Mouse (Mus musculus): ENCODE measurements at regions not wholly inside any gene's neighbourhood (a gene's known extent, or its start where the extent isn't known, plus 50 kb on each side); places are given as distances from the start of the nearest gene placed in this dataset.
A peak's percentile ranks its signal among the peaks of the same experiment; 100 is the strongest.

- Histone ChIP-seq H3K4me1 (replicated peaks; ENCODE audit: control insufficient read depth, insufficient read depth, low read length) (no peaks in the 10 kb centered on the region), H3K27me3 (replicated peaks; ENCODE audit: control insufficient read depth, insufficient read depth, low read length) (no peaks in the 10 kb centered on the region), H3K4me2 (ENCODE audit: low read length) (no peak overlapping the region), H3K27ac (ENCODE audit: low read depth) (no peak overlapping the region), H3K9ac (ENCODE audit: low read length) (no peak overlapping the region), H3K9me3 (ENCODE audit: control insufficient read depth, low read length) (no peaks in the 10 kb centered on the region), H3K36me3 (ENCODE audit: control insufficient read depth, insufficient read depth, low read length) (no peaks in the 10 kb centered on the region), H3K4me3 (ENCODE audit: low read depth, low read length) (no peak overlapping the region)
- DNase-seq (ENCODE audit: low spot score) (no peak), ATAC-seq (replicated peaks; ENCODE audit: low FRiP score, low TSS enrichment, low read depth) (no peak)
- 93% methylated on average over 1 of the region's 1 CpGs for WGBS
These were observed 270.0 kb upstream of the Col3a1 start for GRCm38 (mm10) chr1:45041328-45041727.

GRCm38 (mm10) chr1:45041815-45042214 lies 269.5 kb upstream of the Col3a1 start:
- Histone ChIP-seq H3K36me3 (ENCODE audit: control insufficient read depth, insufficient read depth, low read length) (no peaks in the 10 kb centered on the region), H3K27me3 (replicated peaks; ENCODE audit: control insufficient read depth, insufficient read depth, low read length) (no peaks in the 10 kb centered on the region), H3K27ac (ENCODE audit: low read depth) (no peak overlapping the region), H3K4me3 (ENCODE audit: low read depth, low read length) (no peak overlapping the region), H3K9me3 (ENCODE audit: control insufficient read depth, low read length) (no peaks in the 10 kb centered on the region), H3K9ac (ENCODE audit: low read length) (no peak overlapping the region), H3K4me2 (ENCODE audit: low read length) (no peak overlapping the region), H3K4me1 (replicated peaks; ENCODE audit: control insufficient read depth, insufficient read depth, low read length) (no peaks in the 10 kb centered on the region)
- DNase-seq (ENCODE audit: low spot score): no peak
- ATAC-seq (replicated peaks; ENCODE audit: low FRiP score, low TSS enrichment, low read depth): no peak

- H3K9me3 ChIP-seq (ENCODE audit: control insufficient read depth, low read length): no peaks in the 10 kb centered on the region
- DNase-seq (ENCODE audit: low spot score) (no peak), ATAC-seq (replicated peaks; ENCODE audit: low FRiP score, low TSS enrichment, low read depth) (peak; percentile 72)
- no peaks in the 10 kb centered on the region for H3K36me3 ChIP-seq (ENCODE audit: control insufficient read depth, insufficient read depth, low read length)
- peak overlapping the region; percentile 19 for H3K27ac ChIP-seq (ENCODE audit: low read depth)
- H3K4me3 ChIP-seq (ENCODE audit: low read depth, low read length): no peak overlapping the region
- H3K4me2 ChIP-seq (ENCODE audit: low read length): no peak overlapping the region
- H3K27me3 ChIP-seq (replicated peaks; ENCODE audit: control insufficient read depth, insufficient read depth, low read length): no peaks in the 10 kb centered on the region
- no peaks in the 10 kb centered on the region for H3K4me1 ChIP-seq (replicated peaks; ENCODE audit: control insufficient read depth, insufficient read depth, low read length)
- no peak overlapping the region for H3K9ac ChIP-seq (ENCODE audit: low read length)
These were observed 268.0 kb upstream of the Col3a1 start for GRCm38 (mm10) chr1:45043245-45043926.

GRCm38 (mm10) chr1:45090841-45091535 lies 220.3 kb upstream of the Col3a1 start:
- Histone ChIP-seq H3K4me1 (replicated peaks; ENCODE audit: control insufficient read depth, insufficient read depth, low read length) (no peaks in the 10 kb centered on the region), H3K36me3 (ENCODE audit: control insufficient read depth, insufficient read depth, low read length) (no peaks in the 10 kb centered on the region), H3K4me3 (ENCODE audit: low read depth, low read length) (no peak overlapping the region), H3K4me2 (ENCODE audit: low read length) (no peak overlapping the region), H3K27ac (ENCODE audit: low read depth) (no peak overlapping the region), H3K9ac (ENCODE audit: low read length) (no peak overlapping the region), H3K27me3 (replicated peaks; ENCODE audit: control insufficient read depth, insufficient read depth, low read length) (no peaks in the 10 kb centered on the region), H3K9me3 (ENCODE audit: control insufficient read depth, low read length) (peaks cover 3% of the 10 kb centered on the region; the same call in 1 of the 2 replicates)
- ATAC-seq (replicated peaks; ENCODE audit: low FRiP score, low TSS enrichment, low read depth): no peak; the same call in 1 of the 2 replicates
- WGBS: 81% methylated on average over 10 of the region's 10 CpGs
- DNase-seq (ENCODE audit: low spot score): no peak

- no peaks in the 10 kb centered on the region for H3K4me1 ChIP-seq (replicated peaks; ENCODE audit: control insufficient read depth, insufficient read depth, low read length)
- no peak overlapping the region for H3K9ac ChIP-seq (ENCODE audit: low read length)
- no peak for DNase-seq (ENCODE audit: low spot score)
- H3K27ac ChIP-seq (ENCODE audit: low read depth): no peak overlapping the region
- 0 out of 2 replicates have a peak, but pooled peaks cover 6% of the 10 kb centered on the region for H3K9me3 ChIP-seq (ENCODE audit: control insufficient read depth, low read length)
- H3K27me3 ChIP-seq (replicated peaks; ENCODE audit: control insufficient read depth, insufficient read depth, low read length): no peaks in the 10 kb centered on the region
- H3K36me3 ChIP-seq (ENCODE audit: control insufficient read depth, insufficient read depth, low read length): no peaks in the 10 kb centered on the region
- no peak overlapping the region for H3K4me2 ChIP-seq (ENCODE audit: low read length)
- no peak overlapping the region for H3K4me3 ChIP-seq (ENCODE audit: low read depth, low read length)
- ATAC-seq (replicated peaks; ENCODE audit: low FRiP score, low TSS enrichment, low read depth): no peak
These were observed 210.4 kb upstream of the Col3a1 start for GRCm38 (mm10) chr1:45100966-45101365.

- Histone ChIP-seq H3K9ac (ENCODE audit: low read length) (no peak overlapping the region), H3K27me3 (replicated peaks; ENCODE audit: control insufficient read depth, insufficient read depth, low read length) (no peaks in the 10 kb centered on the region), H3K4me3 (ENCODE audit: low read depth, low read length) (no peak overlapping the region), H3K27ac (ENCODE audit: low read depth) (no peak overlapping the region), H3K36me3 (ENCODE audit: control insufficient read depth, insufficient read depth, low read length) (no peaks in the 10 kb centered on the region), H3K9me3 (ENCODE audit: control insufficient read depth, low read length) (no peaks in the 10 kb centered on the region), H3K4me1 (replicated peaks; ENCODE audit: control insufficient read depth, insufficient read depth, low read length) (0 out of 2 replicates have a peak, but pooled peaks cover 2% of the 10 kb centered on the region), H3K4me2 (ENCODE audit: low read length) (no peak overlapping the region)
- ATAC-seq (replicated peaks; ENCODE audit: low FRiP score, low TSS enrichment, low read depth) (no peak), DNase-seq (ENCODE audit: low spot score) (no peak)
- 73% methylated on average over 1 of the region's 1 CpGs for WGBS
These were observed 194.8 kb upstream of the Col3a1 start for GRCm38 (mm10) chr1:45116409-45117144.

- H3K9me3 ChIP-seq (ENCODE audit: control insufficient read depth, low read length): no peaks in the 10 kb centered on the region
- no peak overlapping the region for H3K4me2 ChIP-seq (ENCODE audit: low read length)
- 0 out of 2 replicates have a peak overlapping the region, but pooled peaks have one; percentile 16 for H3K27ac ChIP-seq (ENCODE audit: low read depth)
- no peaks in the 10 kb centered on the region for H3K36me3 ChIP-seq (ENCODE audit: control insufficient read depth, insufficient read depth, low read length)
- no peaks in the 10 kb centered on the region for H3K27me3 ChIP-seq (replicated peaks; ENCODE audit: control insufficient read depth, insufficient read depth, low read length)
- ATAC-seq (replicated peaks; ENCODE audit: low FRiP score, low TSS enrichment, low read depth) (peak; percentile 79), DNase-seq (ENCODE audit: low spot score) (peak; percentile 60)
- no peaks in the 10 kb centered on the region; the same call in 1 of the 2 replicates for H3K4me1 ChIP-seq (replicated peaks; ENCODE audit: control insufficient read depth, insufficient read depth, low read length)
- no peak overlapping the region for H3K4me3 ChIP-seq (ENCODE audit: low read depth, low read length)
- no peak overlapping the region for H3K9ac ChIP-seq (ENCODE audit: low read length)
- 21% methylated on average over 6 of the region's 7 CpGs for WGBS
These were observed 176.1 kb upstream of the Col3a1 start for GRCm38 (mm10) chr1:45135152-45135714.

GRCm38 (mm10) chr1:45147019-45147418 lies 164.3 kb upstream of the Col3a1 start:
- Histone ChIP-seq H3K4me1 (replicated peaks; ENCODE audit: control insufficient read depth, insufficient read depth, low read length) (no peaks in the 10 kb centered on the region), H3K4me3 (ENCODE audit: low read depth, low read length) (no peak overlapping the region), H3K27ac (ENCODE audit: low read depth) (no peak overlapping the region), H3K36me3 (ENCODE audit: control insufficient read depth, insufficient read depth, low read length) (no peaks in the 10 kb centered on the region), H3K4me2 (ENCODE audit: low read length) (no peak overlapping the region), H3K27me3 (replicated peaks; ENCODE audit: control insufficient read depth, insufficient read depth, low read length) (no peaks in the 10 kb centered on the region), H3K9me3 (ENCODE audit: control insufficient read depth, low read length) (no peaks in the 10 kb centered on the region), H3K9ac (ENCODE audit: low read length) (no peak overlapping the region)
- DNase-seq (ENCODE audit: low spot score) (no peak), ATAC-seq (replicated peaks; ENCODE audit: low FRiP score, low TSS enrichment, low read depth) (no peak)
- WGBS: 63% methylated on average over 2 of the region's 2 CpGs
